Comparison of ENCODE assay signal across 8 mouse cellular contexts in the genomic region with DNA sequence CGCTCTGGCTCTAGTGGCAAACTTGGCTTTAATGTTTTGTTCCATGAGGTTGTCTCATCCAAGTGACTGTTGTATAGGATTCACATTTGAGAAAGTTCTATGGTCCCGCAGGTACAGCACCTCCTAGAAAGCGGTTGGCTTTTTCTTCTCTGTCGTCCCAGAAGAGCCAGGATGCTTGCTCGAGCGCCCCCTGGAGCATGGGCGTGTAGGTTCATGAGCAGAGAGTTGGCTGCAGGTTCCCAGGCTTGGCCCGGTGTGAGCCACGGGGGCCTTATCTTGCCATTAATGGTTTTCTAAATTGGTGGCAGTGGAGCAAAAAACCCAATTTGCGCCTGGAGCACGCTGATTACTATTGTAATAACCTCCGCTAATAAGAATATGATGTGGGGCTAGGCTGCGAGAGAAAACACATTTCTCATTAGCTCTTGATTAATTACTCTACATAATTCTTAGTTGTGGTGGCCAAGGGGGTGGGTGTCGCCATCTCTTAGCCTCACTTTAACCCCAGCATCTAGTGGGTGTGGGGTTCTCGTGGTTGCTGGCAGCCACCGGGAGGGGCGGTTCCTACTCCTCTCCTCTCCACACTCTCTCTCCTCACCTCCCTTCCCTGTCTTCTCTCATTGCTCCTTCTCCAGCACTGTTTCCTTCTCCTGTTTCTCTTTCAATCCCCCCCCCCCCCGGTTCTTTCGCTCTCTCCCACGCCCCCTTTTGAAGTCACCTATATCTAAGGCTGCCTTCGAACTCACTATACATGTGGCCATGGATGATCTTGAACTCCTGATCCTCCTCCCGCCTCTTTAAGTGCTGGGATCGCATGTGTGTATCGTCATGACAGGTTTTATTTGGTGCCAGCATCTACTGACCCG. TPM values are rescaled to one million over a fixed set of nuclear protein-coding genes. Genes with fewer than 3 reads are reported as not detected.
A peak's percentile ranks its signal among the peaks of the same experiment; 100 is the strongest.
DNase-seq lines count a peak whose midpoint lies in the region; ATAC-seq and TF ChIP-seq lines count a peak whose summit lies in the region.

No protein-coding gene starts in this region.

- H3K9ac ChIP-seq in ES-Bruce4 (ENCODE audit: low read depth, poor library complexity, severe bottlenecking), result no peak overlapping the region
- H3K9ac ChIP-seq in embryonic facial prominence, embryonic 14.5 days (ENCODE audit: low read depth, low read length), result peak overlapping the region; percentile 66; the same call in 1 of the 2 replicates
- 0 out of 2 replicates have a peak overlapping the region, but pooled peaks have one; percentile 42 for H3K9ac ChIP-seq in limb, embryonic 12.5 days (replicated peaks)

- TF ChIP-seq POLR2A in ES-Bruce4 (IDR thresholded peaks at IDR 0.05; ENCODE audit: insufficient read depth, low read length), result no peak

- peaks cover 3% of the 10 kb centered on the region for H3K4me1 ChIP-seq in ES-Bruce4 (ENCODE audit: control insufficient read depth, insufficient read depth, low read length)
- peaks cover 17% of the 10 kb centered on the region; the same call in 1 of the 2 replicates for H3K4me1 ChIP-seq in embryonic facial prominence, embryonic 14.5 days (ENCODE audit: control insufficient read depth, insufficient read depth, low read length)
- peaks cover 16% of the 10 kb centered on the region for H3K4me1 ChIP-seq in limb, embryonic 12.5 days (replicated peaks)

- H3K4me3 ChIP-seq in ES-Bruce4 (ENCODE audit: low read depth, low read length), result peak overlapping the region; percentile 63
- H3K4me3 ChIP-seq in embryonic facial prominence, embryonic 14.5 days (ENCODE audit: low read depth, low read length), result no peak overlapping the region
- peak overlapping the region; percentile 27 for H3K4me3 ChIP-seq in limb, embryonic 12.5 days (replicated peaks)

- TF ChIP-seq CTCF in ES-Bruce4 (IDR thresholded peaks at IDR 0.05; ENCODE audit: low read depth, low read length), result peak; percentile 72

- WGBS in embryonic facial prominence, embryonic 14.5 days, result 67% methylated on average over 25 of the region's 25 CpGs
- WGBS in limb, embryonic 12.5 days, result 59% methylated on average over 25 of the region's 25 CpGs

- no peaks in the 10 kb centered on the region for H3K36me3 ChIP-seq in ES-Bruce4 (ENCODE audit: control insufficient read depth, insufficient read depth, low read length, poor library complexity, severe bottlenecking)
- H3K36me3 ChIP-seq in embryonic facial prominence, embryonic 14.5 days (ENCODE audit: control insufficient read depth, insufficient read depth, low read length), result no peaks in the 10 kb centered on the region
- no peaks in the 10 kb centered on the region for H3K36me3 ChIP-seq in limb, embryonic 12.5 days

- no peak for ATAC-seq in embryonic facial prominence, embryonic 14.5 days (ENCODE audit: low read depth)
- ATAC-seq in limb, embryonic 12.5 days (ENCODE audit: insufficient number of reproducible peaks, insufficient read depth, low FRiP score, low TSS enrichment, low read depth), result no peak

- peak; percentile 59 for DNase-seq in embryo, embryonic 10 days (ENCODE audit: low spot score)
- no peak for DNase-seq in embryo, embryonic 9.5 days (ENCODE audit: extremely low spot score)
- DNase-seq in embryonic facial prominence, embryonic 14.5 days (ENCODE audit: low spot score), result no peak
- peak; percentile 80 for DNase-seq in retina, postnatal 1 day
- no peak for DNase-seq in ovary, postnatal 10 days (ENCODE audit: low spot score)
- no peak for DNase-seq in spleen, postnatal 36 days (ENCODE audit: low spot score in 2 of 2)

- no peaks in the 10 kb centered on the region for H3K27me3 ChIP-seq in ES-Bruce4 (ENCODE audit: control insufficient read depth, insufficient read depth, low read length, poor library complexity, severe bottlenecking)
- H3K27me3 ChIP-seq in embryonic facial prominence, embryonic 14.5 days (replicated peaks; ENCODE audit: control insufficient read depth, insufficient read depth, low read length), result no peaks in the 10 kb centered on the region; the same call in 1 of the 2 replicates
- peaks cover 6% of the 10 kb centered on the region; the same call in 1 of the 2 replicates for H3K27me3 ChIP-seq in limb, embryonic 12.5 days

- no peak for TF ChIP-seq EP300 in ES-Bruce4 (IDR thresholded peaks at IDR 0.05; ENCODE audit: insufficient read depth, low read depth, low read length)

- H3K27ac ChIP-seq in ES-Bruce4 (ENCODE audit: insufficient read depth, low read length), result no peak overlapping the region
- no peak overlapping the region; the same call in 1 of the 2 replicates for H3K27ac ChIP-seq in embryonic facial prominence, embryonic 14.5 days (replicated peaks; ENCODE audit: low read depth, low read length)
- no peak overlapping the region for H3K27ac ChIP-seq in limb, embryonic 12.5 days

- no peaks in the 10 kb centered on the region for H3K9me3 ChIP-seq in ES-Bruce4 (replicated peaks; ENCODE audit: control insufficient read depth, insufficient read depth, low read length, poor library complexity, severe bottlenecking)
- H3K9me3 ChIP-seq in embryonic facial prominence, embryonic 14.5 days (ENCODE audit: control insufficient read depth, low read length), result no peaks in the 10 kb centered on the region
- no peaks in the 10 kb centered on the region for H3K9me3 ChIP-seq in limb, embryonic 12.5 days

- H3K4me2 ChIP-seq in embryonic facial prominence, embryonic 14.5 days (ENCODE audit: low read depth, low read length), result peak overlapping the region; percentile 60
- peak overlapping the region; percentile 55 for H3K4me2 ChIP-seq in limb, embryonic 12.5 days

RNA-seq across cellular contexts. Expression of a gene that starts 8.2 kb away (rescaled TPM):
- not detected in 2 replicates for polyA plus RNA-seq in ES-Bruce4 (2011; ENCODE audit: insufficient read depth, insufficient read length, low read depth, missing spikeins)
- polyA plus RNA-seq in embryonic facial prominence, embryonic 14.5 days (2014; fragmentation: Nextera tagmentation; extraction: Ambion mirVana), result not detected in 2 replicates
- not detected in 2 replicates for polyA plus RNA-seq in limb, embryonic 12.5 days (2016; fragmentation: Nextera tagmentation; extraction: Ambion mirVana)

RNA-seq across cellular contexts. Expression of a gene that starts 45.1 kb away (rescaled TPM):
- 26.4 and 28.5 TPM in 2 replicates for polyA plus RNA-seq in ES-Bruce4 (2011; ENCODE audit: insufficient read depth, insufficient read length, low read depth, missing spikeins)
- 19.1 and 23.3 TPM in 2 replicates for polyA plus RNA-seq in embryonic facial prominence, embryonic 14.5 days (2014; fragmentation: Nextera tagmentation; extraction: Ambion mirVana)
- polyA plus RNA-seq in limb, embryonic 12.5 days (2016; fragmentation: Nextera tagmentation; extraction: Ambion mirVana), result 35.6 and 36.8 TPM in 2 replicates

RNA-seq across cellular contexts. Expression of a gene that starts 55.1 kb away (rescaled TPM):
- 69.0 and 69.1 TPM in 2 replicates for polyA plus RNA-seq in ES-Bruce4 (2011; ENCODE audit: insufficient read depth, insufficient read length, low read depth, missing spikeins)
- polyA plus RNA-seq in embryonic facial prominence, embryonic 14.5 days (2014; fragmentation: Nextera tagmentation; extraction: Ambion mirVana), result 54.2 and 54.6 TPM in 2 replicates
- 55.9 and 56.2 TPM in 2 replicates for polyA plus RNA-seq in limb, embryonic 12.5 days (2016; fragmentation: Nextera tagmentation; extraction: Ambion mirVana)

RNA-seq across cellular contexts. Expression of a gene that starts 59.5 kb away (rescaled TPM):
- polyA plus RNA-seq in ES-Bruce4 (2011; ENCODE audit: insufficient read depth, insufficient read length, low read depth, missing spikeins), result not detected in 2 replicates
- not detected in 2 replicates for polyA plus RNA-seq in embryonic facial prominence, embryonic 14.5 days (2014; fragmentation: Nextera tagmentation; extraction: Ambion mirVana)
- 0.09 TPM in 1 of 2 replicates, not detected in the other for polyA plus RNA-seq in limb, embryonic 12.5 days (2016; fragmentation: Nextera tagmentation; extraction: Ambion mirVana)

Comparison
In these comparisons a context has a peak if more than half of its experiments do, and no peak if none do; other contexts are left out.
1. DNase-seq: peak in embryo, embryonic 10 days (single experiment) and retina, postnatal 1 day (single experiment); none in embryo, embryonic 9.5 days (single experiment), embryonic facial prominence, embryonic 14.5 days (single experiment), ovary, postnatal 10 days (single experiment) and spleen, postnatal 36 days (0 of 2).